Mouse (Mus musculus): ENCODE data around the gene Rab27a. TPM values are rescaled to one million over a fixed set of nuclear protein-coding genes. Genes with fewer than 3 reads are reported as not detected.

Gene Rab27a
- total and polyA plus RNA-seq, 2 experiments from 2014 or later = 1.7 to 4.0 TPM

GRCm38 (mm10) chr9:73082291-73083000 is 37.8 kb downstream of the Rab27a start:
- DNase-seq (ENCODE audit: low spot score) = no peak
- Histone ChIP-seq H3K9ac (replicated peaks; ENCODE audit: low read depth, low read length) (no peak overlapping the region), H3K27me3 (ENCODE audit: control insufficient read depth, insufficient read depth, low read length) (no peaks in the 10 kb centered on the region), H3K4me2 (ENCODE audit: low read depth, low read length) (no peak overlapping the region), H3K4me3 (ENCODE audit: low read depth, low read length) (no peak overlapping the region), H3K9me3 (replicated peaks; ENCODE audit: control insufficient read depth, low read length) (no peaks in the 10 kb centered on the region), H3K36me3 (replicated peaks; ENCODE audit: control insufficient read depth, insufficient read depth, low read length) (no peaks in the 10 kb centered on the region), H3K4me1 (ENCODE audit: control insufficient read depth, insufficient read depth) (no peaks in the 10 kb centered on the region), H3K27ac (ENCODE audit: low read depth) (no peak overlapping the region)
- no peak for ATAC-seq (ENCODE audit: insufficient read depth, low read depth)
- WGBS = 79% methylated on average over 8 of the region's 8 CpGs
- TF ChIP-seq CTCF (IDR thresholded peaks at IDR 0.05; ENCODE audit: low read depth) (no peak), EP300 (IDR thresholded peaks at IDR 0.05; ENCODE audit: low read depth) (no peak)

GRCm38 (mm10) chr9:73083956-73084355 is 39.3 kb downstream of the Rab27a start:
- no peak overlapping the region for H3K9ac ChIP-seq (replicated peaks; ENCODE audit: low read depth, low read length)
- no peak overlapping the region for H3K27ac ChIP-seq (ENCODE audit: low read depth)
- ATAC-seq (ENCODE audit: insufficient read depth, low read depth) (no peak), DNase-seq (ENCODE audit: low spot score) (no peak)
- 66% methylated on average over 6 of the region's 6 CpGs for WGBS
- TF ChIP-seq CTCF (IDR thresholded peaks at IDR 0.05; ENCODE audit: low read depth) (no peak), EP300 (IDR thresholded peaks at IDR 0.05; ENCODE audit: low read depth) (no peak)
- no peaks in the 10 kb centered on the region for H3K36me3 ChIP-seq (replicated peaks; ENCODE audit: control insufficient read depth, insufficient read depth, low read length)
- no peak overlapping the region for H3K4me3 ChIP-seq (ENCODE audit: low read depth, low read length)
- H3K9me3 ChIP-seq (replicated peaks; ENCODE audit: control insufficient read depth, low read length) = no peaks in the 10 kb centered on the region
- no peaks in the 10 kb centered on the region for H3K27me3 ChIP-seq (ENCODE audit: control insufficient read depth, insufficient read depth, low read length)
- no peak overlapping the region for H3K4me2 ChIP-seq (ENCODE audit: low read depth, low read length)
- H3K4me1 ChIP-seq (ENCODE audit: control insufficient read depth, insufficient read depth) = no peaks in the 10 kb centered on the region

GRCm38 (mm10) chr9:73085845-73086244 is 41.2 kb downstream of the Rab27a start:
- ATAC-seq (ENCODE audit: insufficient read depth, low read depth) = no peak
- no peak overlapping the region for H3K4me2 ChIP-seq (ENCODE audit: low read depth, low read length)
- no peaks in the 10 kb centered on the region for H3K9me3 ChIP-seq (replicated peaks; ENCODE audit: control insufficient read depth, low read length)
- DNase-seq (ENCODE audit: low spot score) = no peak
- no peaks in the 10 kb centered on the region for H3K4me1 ChIP-seq (ENCODE audit: control insufficient read depth, insufficient read depth)
- H3K36me3 ChIP-seq (replicated peaks; ENCODE audit: control insufficient read depth, insufficient read depth, low read length) = no peaks in the 10 kb centered on the region
- TF ChIP-seq CTCF (IDR thresholded peaks at IDR 0.05; ENCODE audit: low read depth) (no peak), EP300 (IDR thresholded peaks at IDR 0.05; ENCODE audit: low read depth) (no peak)
- H3K4me3 ChIP-seq (ENCODE audit: low read depth, low read length) = no peak overlapping the region
- H3K9ac ChIP-seq (replicated peaks; ENCODE audit: low read depth, low read length) = no peak overlapping the region
- no peak overlapping the region for H3K27ac ChIP-seq (ENCODE audit: low read depth)
- WGBS = 41% methylated on average over 6 of the region's 6 CpGs
- no peaks in the 10 kb centered on the region for H3K27me3 ChIP-seq (ENCODE audit: control insufficient read depth, insufficient read depth, low read length)

DNA sequence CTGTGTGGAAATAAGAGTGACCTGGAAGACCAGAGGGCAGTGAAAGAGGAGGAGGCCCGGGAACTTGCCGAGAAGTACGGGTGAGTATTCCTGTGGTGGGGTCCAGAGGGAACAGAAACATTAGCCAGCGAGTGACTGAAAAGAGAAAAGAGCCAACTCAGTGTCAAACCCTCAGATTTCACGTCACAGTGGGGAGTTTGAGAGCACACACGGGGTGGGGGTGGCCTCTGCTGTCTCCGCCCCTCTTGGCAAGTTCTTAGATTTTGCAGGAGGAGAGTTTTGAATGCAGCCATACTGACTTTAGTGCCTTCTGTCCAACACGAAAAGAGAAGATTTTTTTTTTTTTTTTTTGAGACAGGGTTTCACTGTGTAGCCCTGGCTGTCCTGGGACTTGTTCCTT is 42.5 kb downstream of the Rab27a start:
- H3K36me3 ChIP-seq (replicated peaks; ENCODE audit: control insufficient read depth, insufficient read depth, low read length) = no peaks in the 10 kb centered on the region
- 52% methylated on average over 8 of the region's 8 CpGs for WGBS
- no peaks in the 10 kb centered on the region for H3K4me1 ChIP-seq (ENCODE audit: control insufficient read depth, insufficient read depth)
- DNase-seq (ENCODE audit: low spot score) = no peak
- ATAC-seq (ENCODE audit: insufficient read depth, low read depth) = no peak
- no peak overlapping the region for H3K9ac ChIP-seq (replicated peaks; ENCODE audit: low read depth, low read length)
- no peak overlapping the region for H3K4me2 ChIP-seq (ENCODE audit: low read depth, low read length)
- H3K9me3 ChIP-seq (replicated peaks; ENCODE audit: control insufficient read depth, low read length) = no peaks in the 10 kb centered on the region
- TF ChIP-seq EP300 (IDR thresholded peaks at IDR 0.05; ENCODE audit: low read depth) (no peak), CTCF (IDR thresholded peaks at IDR 0.05; ENCODE audit: low read depth) (no peak)
- no peak overlapping the region for H3K27ac ChIP-seq (ENCODE audit: low read depth)
- no peaks in the 10 kb centered on the region for H3K27me3 ChIP-seq (ENCODE audit: control insufficient read depth, insufficient read depth, low read length)
- H3K4me3 ChIP-seq (ENCODE audit: low read depth, low read length) = no peak overlapping the region

GRCm38 (mm10) chr9:73087581-73087980 is 42.9 kb downstream of the Rab27a start:
- ATAC-seq (ENCODE audit: insufficient read depth, low read depth) (no peak), DNase-seq (ENCODE audit: low spot score) (no peak)
- H3K4me2 ChIP-seq (ENCODE audit: low read depth, low read length) = no peak overlapping the region

More at GRCm38 (mm10) chr9:73087581-73087980, 42.9 kb downstream of the Rab27a start:
- Histone ChIP-seq H3K36me3 (replicated peaks; ENCODE audit: control insufficient read depth, insufficient read depth, low read length) (no peaks in the 10 kb centered on the region), H3K4me3 (ENCODE audit: low read depth, low read length) (no peak overlapping the region), H3K27ac (ENCODE audit: low read depth) (no peak overlapping the region), H3K4me1 (ENCODE audit: control insufficient read depth, insufficient read depth) (no peaks in the 10 kb centered on the region), H3K9ac (replicated peaks; ENCODE audit: low read depth, low read length) (no peak overlapping the region), H3K27me3 (ENCODE audit: control insufficient read depth, insufficient read depth, low read length) (no peaks in the 10 kb centered on the region), H3K9me3 (replicated peaks; ENCODE audit: control insufficient read depth, low read length) (no peaks in the 10 kb centered on the region)
- 70% methylated on average over 5 of the region's 5 CpGs for WGBS
- TF ChIP-seq EP300 (IDR thresholded peaks at IDR 0.05; ENCODE audit: low read depth) = no peak
- no peak for TF ChIP-seq CTCF (IDR thresholded peaks at IDR 0.05; ENCODE audit: low read depth)

Data from heart, postnatal 0 days (tissue).